Mouse (Mus musculus) lung, adult 2 months (tissue): Measurements from ENCODE around the gene Stmnd1.

ENCODE experiments used
- CTCF ChIP-seq: fragments of 200-500 bp; IDR thresholded peaks from 2 replicates; pipeline ENCODE4 v1.5.1; 2011; ENCODE audit warnings: mild to moderate bottlenecking, low read length, control low read depth; ENCODE audit not compliant: insufficient read depth
- POLR2A ChIP-seq: fragments of 200-500 bp; IDR thresholded peaks from 2 replicates; pipeline ENCODE4 v1.6.1; 2011; ENCODE audit warnings: low read depth, mild to moderate bottlenecking, control low read depth, low read length, borderline replicate concordance; ENCODE audit errors: extremely low read depth

GRCm38 (mm10) chr13:46226956-46227355 is 46.6 kb upstream of the Stmnd1 start:
- TF ChIP-seq POLR2A (no peak), CTCF (no peak)
